Mouse (Mus musculus) thymus, adult 2 months (tissue): ENCODE data around the gene Clk4.

Experiments
- CTCF ChIP-seq: fragments of 200-500 bp; IDR thresholded peaks from 2 replicates; pipeline ENCODE4 v1.5.1; 2012; ENCODE audit warnings: mild to moderate bottlenecking, control low read depth, low read length, moderate library complexity, borderline replicate concordance; ENCODE audit not compliant: control insufficient read depth, poor library complexity, insufficient read depth; ENCODE audit errors: extremely low read depth
- POLR2A ChIP-seq: fragments of 200-500 bp; IDR thresholded peaks from 2 replicates; pipeline ENCODE4 v1.6.1; 2012; ENCODE audit warnings: mild to moderate bottlenecking, low read length, control low read depth, moderate library complexity; ENCODE audit not compliant: control insufficient read depth, poor library complexity, insufficient read depth; ENCODE audit errors: extremely low read depth

GRCm38 (mm10) chr11:51311846-51312245, 50.3 kb downstream of the Clk4 start:
- TF ChIP-seq POLR2A (no peak), CTCF (no peak)
